Mouse (Mus musculus): ENCODE results near the gene Ankrd17. TPM values are rescaled to one million over a fixed set of nuclear protein-coding genes. Genes with fewer than 3 reads are reported as not detected.

The Ankrd17 gene
- polyA plus RNA-seq, 1 experiment: 47.1 TPM

GRCm38 (mm10) chr5:90393764-90394163 is 27.4 kb upstream of the Ankrd17 start:
- Histone ChIP-seq H3K36me3 (ENCODE audit: control insufficient read depth, insufficient read depth, low read length) (no peaks in the 10 kb centered on the region), H3K27me3 (ENCODE audit: control insufficient read depth, insufficient read depth, low read length) (no peaks in the 10 kb centered on the region), H3K4me1 (replicated peaks; ENCODE audit: control insufficient read depth, insufficient read depth, low read length) (no peaks in the 10 kb centered on the region), H3K4me3 (ENCODE audit: control insufficient read depth, insufficient read depth, low read length) (no peak overlapping the region), H3K27ac (ENCODE audit: control insufficient read depth, insufficient read depth, low read length) (no peak overlapping the region)
- DNase-seq: no peak
- 53% methylated on average over 5 of the region's 5 CpGs for WGBS
- TF ChIP-seq CTCF (IDR thresholded peaks at IDR 0.05; ENCODE audit: borderline replicate concordance, control insufficient read depth, extremely low read depth, insufficient read depth, low read length, poor library complexity) (no peak), POLR2A (IDR thresholded peaks at IDR 0.05; ENCODE audit: control insufficient read depth, extremely low read depth, insufficient read depth, low read length, poor library complexity) (no peak)

- WGBS: 45% methylated on average over 1 of the region's 1 CpGs
- Histone ChIP-seq H3K27ac (ENCODE audit: control insufficient read depth, insufficient read depth, low read length) (no peak overlapping the region), H3K4me3 (ENCODE audit: control insufficient read depth, insufficient read depth, low read length) (no peak overlapping the region), H3K36me3 (ENCODE audit: control insufficient read depth, insufficient read depth, low read length) (no peaks in the 10 kb centered on the region), H3K27me3 (ENCODE audit: control insufficient read depth, insufficient read depth, low read length) (no peaks in the 10 kb centered on the region), H3K4me1 (replicated peaks; ENCODE audit: control insufficient read depth, insufficient read depth, low read length) (no peaks in the 10 kb centered on the region)
- DNase-seq: peak; percentile 34
- no peak for TF ChIP-seq CTCF (IDR thresholded peaks at IDR 0.05; ENCODE audit: borderline replicate concordance, control insufficient read depth, extremely low read depth, insufficient read depth, low read length, poor library complexity)
- TF ChIP-seq POLR2A (IDR thresholded peaks at IDR 0.05; ENCODE audit: control insufficient read depth, extremely low read depth, insufficient read depth, low read length, poor library complexity): no peak
Measured at GRCm38 (mm10) chr5:90383080-90383479, 16.7 kb upstream of the Ankrd17 start.

GRCm38 (mm10) chr5:90381458-90381857 is 15.1 kb upstream of the Ankrd17 start:
- Histone ChIP-seq H3K4me3 (ENCODE audit: control insufficient read depth, insufficient read depth, low read length) (no peak overlapping the region), H3K27ac (ENCODE audit: control insufficient read depth, insufficient read depth, low read length) (no peak overlapping the region), H3K27me3 (ENCODE audit: control insufficient read depth, insufficient read depth, low read length) (no peaks in the 10 kb centered on the region), H3K4me1 (replicated peaks; ENCODE audit: control insufficient read depth, insufficient read depth, low read length) (no peaks in the 10 kb centered on the region), H3K36me3 (ENCODE audit: control insufficient read depth, insufficient read depth, low read length) (no peaks in the 10 kb centered on the region)
- no peak for TF ChIP-seq CTCF (IDR thresholded peaks at IDR 0.05; ENCODE audit: borderline replicate concordance, control insufficient read depth, extremely low read depth, insufficient read depth, low read length, poor library complexity)
- no peak for TF ChIP-seq POLR2A (IDR thresholded peaks at IDR 0.05; ENCODE audit: control insufficient read depth, extremely low read depth, insufficient read depth, low read length, poor library complexity)
- DNase-seq: no peak
- WGBS: 78% methylated on average over 4 of the region's 4 CpGs

GRCm38 (mm10) chr5:90373708-90374107 is 7.3 kb upstream of the Ankrd17 start:
- TF ChIP-seq POLR2A (IDR thresholded peaks at IDR 0.05; ENCODE audit: control insufficient read depth, extremely low read depth, insufficient read depth, low read length, poor library complexity) (no peak), CTCF (IDR thresholded peaks at IDR 0.05; ENCODE audit: borderline replicate concordance, control insufficient read depth, extremely low read depth, insufficient read depth, low read length, poor library complexity) (no peak)
- no peaks in the 10 kb centered on the region for H3K27me3 ChIP-seq (ENCODE audit: control insufficient read depth, insufficient read depth, low read length)

GRCm38 (mm10) chr5:90370401-90370800 is 4.0 kb upstream of the Ankrd17 start:
- TF ChIP-seq CTCF (IDR thresholded peaks at IDR 0.05; ENCODE audit: borderline replicate concordance, control insufficient read depth, extremely low read depth, insufficient read depth, low read length, poor library complexity) (no peak), POLR2A (IDR thresholded peaks at IDR 0.05; ENCODE audit: control insufficient read depth, extremely low read depth, insufficient read depth, low read length, poor library complexity) (no peak)
- no peaks in the 10 kb centered on the region for H3K36me3 ChIP-seq (ENCODE audit: control insufficient read depth, insufficient read depth, low read length)
- no peak overlapping the region for H3K4me3 ChIP-seq (ENCODE audit: control insufficient read depth, insufficient read depth, low read length)
- no peak overlapping the region for H3K27ac ChIP-seq (ENCODE audit: control insufficient read depth, insufficient read depth, low read length)
- H3K4me1 ChIP-seq (replicated peaks; ENCODE audit: control insufficient read depth, insufficient read depth, low read length): no peaks in the 10 kb centered on the region
- WGBS: 93% methylated on average over 5 of the region's 5 CpGs
- H3K27me3 ChIP-seq (ENCODE audit: control insufficient read depth, insufficient read depth, low read length): no peaks in the 10 kb centered on the region
- DNase-seq: no peak

More at GRCm38 (mm10) chr5:90373708-90374107, 7.3 kb upstream of the Ankrd17 start:
- no peaks in the 10 kb centered on the region for H3K36me3 ChIP-seq (ENCODE audit: control insufficient read depth, insufficient read depth, low read length)
- no peak for DNase-seq
- WGBS: 86% methylated on average over 4 of the region's 4 CpGs
- H3K27ac ChIP-seq (ENCODE audit: control insufficient read depth, insufficient read depth, low read length): no peak overlapping the region
- no peak overlapping the region for H3K4me3 ChIP-seq (ENCODE audit: control insufficient read depth, insufficient read depth, low read length)
- no peaks in the 10 kb centered on the region for H3K4me1 ChIP-seq (replicated peaks; ENCODE audit: control insufficient read depth, insufficient read depth, low read length)

- DNase-seq: no peak
- peak within 1 kb of the TSS; percentile 78 for H3K27ac ChIP-seq (ENCODE audit: control insufficient read depth, insufficient read depth, low read length)
- TF ChIP-seq CTCF (IDR thresholded peaks at IDR 0.05; ENCODE audit: borderline replicate concordance, control insufficient read depth, extremely low read depth, insufficient read depth, low read length, poor library complexity) (no peak), POLR2A (IDR thresholded peaks at IDR 0.05; ENCODE audit: control insufficient read depth, extremely low read depth, insufficient read depth, low read length, poor library complexity) (no peak)
- H3K27me3 ChIP-seq (ENCODE audit: control insufficient read depth, insufficient read depth, low read length): no peaks in the 10 kb centered on the region
- H3K4me1 ChIP-seq (replicated peaks; ENCODE audit: control insufficient read depth, insufficient read depth, low read length): no peaks in the 10 kb centered on the region
- 0% methylated on average over 7 of the region's 7 CpGs for WGBS
- peak within 1 kb of the TSS; percentile 87 for H3K4me3 ChIP-seq (ENCODE audit: control insufficient read depth, insufficient read depth, low read length)
- no peaks in the 10 kb centered on the region for H3K36me3 ChIP-seq (ENCODE audit: control insufficient read depth, insufficient read depth, low read length)
Measured at GRCm38 (mm10) chr5:90367067-90367303, 608 bp upstream of the Ankrd17 start, which contains the start of gene Gm9958. TSS of gene Gm9958 (plus strand) at chr5:90367204.

Measured in thymus, adult 2 months (tissue).